Mouse (Mus musculus) intestine, embryonic 14.5 days (tissue): ENCODE measurements around the gene Cdh20. TPM values are rescaled to one million over a fixed set of nuclear protein-coding genes. Genes with fewer than 3 reads are reported as not detected.
"Not testable (repeated sequence)": the region's sequence is repeated elsewhere in the genome, so short reads cannot be mapped to it uniquely, and the experiment has no call there.

Experiments
- ATAC-seq: fragments of 200-750 bp; cut with Nextera tagmentation; replicated peaks from 2 replicates; pipeline ENCODE4 v1.8.0; 2017; ENCODE audit warnings: low read depth, moderate number of reproducible peaks, moderate TSS enrichment, moderate library complexity; ENCODE audit not compliant: low FRiP score, low TSS enrichment
- DNase-seq: peaks from one replicate; pipeline ENCODE4 v3.0.0-alpha.2; 2018; ENCODE audit warnings: low spot score
- H3K27ac ChIP-seq: fragments of 300-500 bp; sonication (generic); 2 replicates; pipeline ENCODE4 v1.5.1; 2014; ENCODE audit warnings: low read depth, mild to moderate bottlenecking, control low read depth
- H3K27me3 ChIP-seq: fragments of 300-500 bp; sonication (generic); replicated peaks from 2 replicates; pipeline ENCODE4 v1.6.1; 2014; ENCODE audit warnings: low read length, control low read depth; ENCODE audit not compliant: control insufficient read depth, insufficient read depth
- H3K36me3 ChIP-seq: fragments of 300-500 bp; sonication (generic); 2 replicates; pipeline ENCODE4 v1.6.1; 2014; ENCODE audit warnings: low read length, control low read depth; ENCODE audit not compliant: control insufficient read depth, insufficient read depth
- H3K4me1 ChIP-seq: fragments of 300-500 bp; sonication (generic); replicated peaks from 2 replicates; pipeline ENCODE4 v1.6.1; 2014; ENCODE audit warnings: low read length, control low read depth, mixed read lengths; ENCODE audit not compliant: control insufficient read depth, insufficient read depth
- H3K4me2 ChIP-seq: fragments of 300-500 bp; sonication (generic); 2 replicates; pipeline ENCODE4 v1.6.1; 2014; ENCODE audit warnings: low read length
- H3K4me3 ChIP-seq: fragments of 300-500 bp; sonication (generic); 2 replicates; pipeline ENCODE4 v1.5.1; 2014; ENCODE audit warnings: low read depth, low read length, control low read depth, mixed read lengths
- H3K9ac ChIP-seq: fragments of 300-500 bp; sonication (generic); 2 replicates; pipeline ENCODE4 v1.6.1; 2014; ENCODE audit warnings: mild to moderate bottlenecking, low read length
- H3K9me3 ChIP-seq: fragments of 300-500 bp; sonication (generic); 2 replicates; pipeline ENCODE4 v1.6.1; 2016; ENCODE audit warnings: low read length, control low read depth; ENCODE audit not compliant: control insufficient read depth
- WGBS: fragments of 180-500 bp; shearing (Covaris S2); extraction: QIAGEN DNeasy Blood & Tissue Kit; methylation state at CpG from one replicate; pipeline ENCODE4 v1.1.7; 2014; 5-methylcytosine and 5-hydroxymethylcytosine counted together
- polyA plus RNA-seq: library from polyadenylated mRNA; unstranded; fragments of >200 nt; fragmentation: Nextera tagmentation; extraction: Ambion mirVana; gene quantifications from 2 replicates; pipeline ENCODE4 v1.2.1, GENCODE M21; 2014

The Cdh20 gene
- polyA plus RNA-seq, 1 experiment from 2014 or later = 0.07 TPM

DNA sequence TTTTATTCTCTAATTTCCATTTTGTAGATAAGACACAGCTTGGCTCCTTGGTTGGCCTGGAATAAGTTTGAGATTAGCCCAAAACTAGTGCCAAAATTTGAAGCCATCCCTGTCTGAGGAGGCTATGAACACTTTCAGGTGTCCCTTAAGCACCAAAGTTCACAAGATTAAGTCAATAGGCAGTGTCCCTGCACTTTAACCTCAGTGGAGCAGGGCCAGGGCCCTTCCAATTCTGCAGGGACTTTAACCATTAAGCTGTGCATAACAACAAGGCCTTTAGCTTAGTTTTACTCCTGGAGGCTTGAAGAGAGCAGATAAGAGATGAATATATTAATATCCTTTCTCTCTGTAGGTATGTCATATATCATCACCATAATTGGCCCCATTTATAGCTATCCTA, 170.8 kb downstream of the Cdh20 start:
- no peak overlapping the region for H3K4me2 ChIP-seq
- no peak for ATAC-seq
- H3K4me3 ChIP-seq = no peak overlapping the region
- no peak for DNase-seq
- H3K36me3 ChIP-seq = no peaks in the 10 kb centered on the region
- H3K9me3 ChIP-seq = no peaks in the 10 kb centered on the region
- H3K27me3 ChIP-seq = no peaks in the 10 kb centered on the region
- no peak overlapping the region for H3K27ac ChIP-seq
- no peak overlapping the region for H3K9ac ChIP-seq
- no peaks in the 10 kb centered on the region for H3K4me1 ChIP-seq

DNA sequence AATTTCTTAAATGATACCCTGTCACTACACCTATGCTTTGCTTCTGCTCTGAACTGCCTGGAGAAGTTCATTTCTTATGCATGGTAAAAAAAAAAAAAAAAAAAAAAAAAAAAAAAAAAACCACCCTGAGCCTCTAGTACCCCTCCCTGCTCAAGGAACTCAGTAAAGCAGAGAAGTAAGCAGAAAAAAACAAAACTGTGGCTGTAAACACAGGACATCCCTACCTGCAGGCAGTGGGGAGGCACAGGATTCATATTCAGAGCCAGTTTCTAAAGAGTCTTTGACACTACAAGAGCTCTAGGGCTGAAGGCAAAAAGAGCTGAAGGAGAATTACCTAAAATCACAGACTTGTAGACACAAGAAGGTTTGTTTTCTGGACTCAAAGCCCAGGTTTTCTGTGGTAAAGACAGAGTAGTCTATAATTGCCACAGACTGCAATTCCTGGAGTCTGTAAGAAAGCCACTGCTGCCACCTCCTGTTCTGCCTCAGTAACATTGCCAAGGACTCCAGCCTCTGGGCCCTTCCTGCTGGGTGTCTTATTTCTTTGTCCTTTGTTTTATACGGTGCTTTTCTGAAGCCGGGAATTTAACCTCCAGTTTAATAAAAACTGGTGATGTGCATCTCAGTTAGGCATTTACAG, 176.3 kb downstream of the Cdh20 start:
- H3K4me2 ChIP-seq = no peak overlapping the region
- ATAC-seq (no peak), DNase-seq (peak; percentile 62)
- H3K9me3 ChIP-seq = no peaks in the 10 kb centered on the region
- no peak overlapping the region for H3K4me3 ChIP-seq
- no peak overlapping the region for H3K27ac ChIP-seq
- 28% methylated on average over 2 of the region's 2 CpGs for WGBS
- no peaks in the 10 kb centered on the region for H3K4me1 ChIP-seq
- H3K36me3 ChIP-seq = no peaks in the 10 kb centered on the region
- H3K9ac ChIP-seq = no peak overlapping the region
- H3K27me3 ChIP-seq = no peaks in the 10 kb centered on the region

DNA sequence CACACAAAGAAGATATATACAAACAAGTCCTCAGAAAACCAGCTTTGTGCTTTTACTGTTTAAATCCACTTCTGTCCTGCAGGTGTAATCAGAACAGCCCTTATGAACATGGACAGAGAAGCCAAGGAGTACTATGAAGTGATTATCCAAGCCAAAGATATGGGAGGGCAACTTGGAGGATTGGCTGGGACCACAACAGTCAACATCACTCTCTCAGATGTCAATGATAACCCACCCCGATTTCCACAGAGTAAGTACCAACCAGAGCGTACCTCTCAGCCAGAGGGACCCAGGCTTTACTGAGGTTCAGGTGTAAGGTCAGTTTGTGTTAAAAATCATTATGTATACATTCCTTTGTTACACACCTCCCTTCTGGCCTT, 176.8 kb downstream of the Cdh20 start:
- DNase-seq = no peak
- WGBS = 81% methylated on average over 2 of the region's 2 CpGs
- H3K4me1 ChIP-seq = no peaks in the 10 kb centered on the region

DNA sequence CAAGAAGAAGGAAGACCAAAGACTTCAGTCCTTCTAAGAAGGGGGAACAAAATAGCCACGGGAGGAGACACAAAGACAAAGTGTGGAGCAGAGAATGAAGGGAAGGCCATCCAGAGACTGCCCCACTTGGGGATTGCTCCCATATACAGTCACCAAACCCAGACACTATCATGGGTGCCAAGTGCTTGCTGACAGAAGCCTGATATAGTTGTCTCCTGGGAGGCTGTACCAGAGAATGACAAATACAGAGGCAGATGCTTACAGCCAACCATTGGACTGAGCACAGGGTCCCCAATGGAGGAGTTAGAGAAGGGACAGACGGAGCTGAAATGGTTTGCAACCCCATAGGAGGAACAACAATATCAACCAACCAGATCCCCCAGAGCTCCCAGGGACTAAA, 181.3 kb downstream of the Cdh20 start:
- H3K9me3 ChIP-seq, H3K9ac ChIP-seq, H3K36me3 ChIP-seq, H3K4me3 ChIP-seq, H3K4me2 ChIP-seq, ATAC-seq, H3K27ac ChIP-seq, DNase-seq, H3K27me3 ChIP-seq, H3K4me1 ChIP-seq: not testable (repeated sequence)
- WGBS = 84% methylated on average over 2 of the region's 2 CpGs

More for the DNA sequence above, 176.8 kb downstream of the Cdh20 start:
- Histone ChIP-seq H3K4me3 (no peak overlapping the region), H3K4me2 (no peak overlapping the region), H3K27me3 (no peaks in the 10 kb centered on the region), H3K36me3 (no peaks in the 10 kb centered on the region), H3K9me3 (no peaks in the 10 kb centered on the region), H3K9ac (no peak overlapping the region), H3K27ac (no peak overlapping the region)
- ATAC-seq = no peak

DNA sequence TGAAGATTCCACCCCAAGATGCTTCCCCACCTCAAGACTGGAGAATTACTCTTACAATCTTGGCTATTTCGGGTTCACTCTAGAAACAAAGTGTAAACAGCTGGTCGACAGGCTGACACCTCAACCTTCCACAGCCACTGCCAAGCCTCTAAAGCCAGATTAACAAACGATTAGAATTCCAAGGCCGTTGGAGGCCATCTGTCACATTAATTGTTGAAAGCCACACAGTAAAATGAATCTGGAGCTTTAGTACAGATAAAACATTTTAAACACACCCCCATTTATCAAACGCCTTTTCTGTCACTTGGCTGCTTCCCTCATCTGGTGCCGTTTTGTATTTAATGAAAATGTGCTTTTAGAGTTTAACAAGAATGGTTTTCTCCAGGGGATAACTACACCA, 188.7 kb downstream of the Cdh20 start:
- H3K36me3 ChIP-seq = no peaks in the 10 kb centered on the region
- ATAC-seq (no peak), DNase-seq (no peak)
- no peaks in the 10 kb centered on the region for H3K4me1 ChIP-seq
- H3K27me3 ChIP-seq = no peaks in the 10 kb centered on the region
- H3K9ac ChIP-seq = no peak overlapping the region
- H3K27ac ChIP-seq = no peak overlapping the region
- 22% methylated on average over 6 of the region's 6 CpGs for WGBS
- no peaks in the 10 kb centered on the region for H3K9me3 ChIP-seq
- H3K4me2 ChIP-seq = no peak overlapping the region
- no peak overlapping the region for H3K4me3 ChIP-seq

DNA sequence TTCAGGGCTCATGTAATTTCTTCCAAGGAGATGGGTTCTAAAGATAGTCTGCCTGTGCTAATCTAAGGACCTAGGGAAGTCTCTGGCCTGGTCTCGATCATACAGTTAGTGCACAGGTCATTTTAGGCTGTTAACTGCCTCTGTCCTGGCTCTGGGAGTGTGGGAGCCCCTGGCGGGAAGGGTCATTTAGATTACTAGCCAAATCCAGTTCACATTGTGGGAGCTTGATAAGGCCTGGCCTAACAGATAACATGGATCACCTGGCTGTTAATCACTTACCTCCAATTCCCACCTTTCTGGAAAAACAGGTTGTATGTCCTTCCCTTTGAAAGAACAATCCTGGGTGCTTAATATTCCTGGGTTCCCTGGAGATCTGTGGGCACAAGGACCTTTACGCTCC, 193.3 kb downstream of the Cdh20 start:
- no peaks in the 10 kb centered on the region for H3K36me3 ChIP-seq

DNA sequence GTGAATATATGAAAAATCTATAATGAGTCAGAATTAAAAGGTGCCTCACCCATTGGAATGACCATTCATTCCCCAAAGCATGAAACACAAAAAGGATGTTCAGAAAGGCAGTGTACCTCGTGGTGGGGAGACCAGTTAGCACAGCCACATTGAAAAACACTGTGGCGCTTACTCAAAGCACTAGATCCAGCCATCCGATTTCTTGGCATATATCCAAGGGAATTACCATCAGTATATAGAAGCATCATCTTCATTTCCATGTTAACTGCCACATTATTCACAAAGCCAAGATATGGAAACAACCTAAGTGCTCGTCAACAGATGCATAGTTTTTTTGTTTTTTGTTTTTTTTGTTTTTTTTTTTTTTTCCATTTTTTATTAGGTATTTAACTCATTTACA, 193.9 kb downstream of the Cdh20 start:
- DNase-seq (no peak), ATAC-seq (no peak)
- Histone ChIP-seq H3K36me3 (no peaks in the 10 kb centered on the region), H3K27me3 (no peaks in the 10 kb centered on the region), H3K9ac (no peak overlapping the region), H3K9me3 (no peaks in the 10 kb centered on the region), H3K27ac (no peak overlapping the region), H3K4me2 (no peak overlapping the region), H3K4me1 (no peaks in the 10 kb centered on the region), H3K4me3 (no peak overlapping the region)
- 82% methylated on average over 4 of the region's 4 CpGs for WGBS

More for the DNA sequence above, 193.3 kb downstream of the Cdh20 start:
- no peaks in the 10 kb centered on the region for H3K4me1 ChIP-seq
- H3K27ac ChIP-seq = no peak overlapping the region
- DNase-seq (no peak), ATAC-seq (peak; percentile 74)
- H3K4me2 ChIP-seq = no peak overlapping the region
- no peaks in the 10 kb centered on the region for H3K9me3 ChIP-seq
- no peaks in the 10 kb centered on the region for H3K27me3 ChIP-seq
- 69% methylated on average over 3 of the region's 3 CpGs for WGBS
- H3K4me3 ChIP-seq = no peak overlapping the region
- no peak overlapping the region for H3K9ac ChIP-seq

DNA sequence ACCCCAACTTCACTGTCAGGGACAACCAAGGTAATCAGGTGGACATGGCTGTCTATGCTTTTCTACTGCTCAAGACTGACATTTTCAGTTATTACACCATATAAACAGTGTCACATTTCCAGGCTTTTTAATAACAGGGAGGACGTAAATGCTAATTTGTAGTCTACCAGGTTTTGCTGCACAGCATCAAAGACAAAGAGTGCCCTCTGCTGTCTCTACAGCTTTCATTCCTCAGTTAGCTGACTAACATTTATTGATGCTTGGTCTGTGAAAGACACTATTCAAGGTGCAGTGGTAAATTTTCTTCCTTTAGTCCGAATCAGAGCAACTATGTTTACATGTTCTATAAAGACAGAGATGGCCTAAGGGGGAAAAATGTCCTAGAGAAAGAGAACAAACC, 210.7 kb downstream of the Cdh20 start:
- Histone ChIP-seq H3K4me1 (no peaks in the 10 kb centered on the region), H3K9me3 (no peaks in the 10 kb centered on the region), H3K4me3 (no peak overlapping the region), H3K9ac (no peak overlapping the region), H3K4me2 (no peak overlapping the region), H3K27me3 (no peaks in the 10 kb centered on the region), H3K36me3 (no peaks in the 10 kb centered on the region), H3K27ac (no peak overlapping the region)
- 36% methylated on average over 2 of the region's 2 CpGs for WGBS
- ATAC-seq (no peak), DNase-seq (no peak)

DNA sequence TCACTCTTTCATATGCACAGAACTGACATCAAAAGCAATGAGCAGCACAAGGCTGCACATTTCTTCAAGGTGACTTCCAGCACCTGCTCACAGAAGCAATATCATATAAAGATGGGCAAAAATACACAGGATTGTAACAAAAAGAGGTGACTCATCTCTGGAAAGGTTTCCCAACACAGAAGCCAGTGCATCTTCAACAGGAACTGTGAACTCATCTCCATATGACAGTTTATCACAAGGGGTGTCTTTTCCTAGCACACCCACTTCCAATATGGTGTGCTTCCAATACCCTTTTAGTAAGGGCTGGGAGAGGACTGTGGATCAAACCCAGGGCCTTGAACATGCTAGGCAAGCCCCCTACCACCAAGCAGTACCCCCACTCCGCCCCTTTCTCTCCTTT, 211.9 kb downstream of the Cdh20 start:
- no peaks in the 10 kb centered on the region for H3K4me1 ChIP-seq
- no peaks in the 10 kb centered on the region for H3K27me3 ChIP-seq
- H3K4me2 ChIP-seq = no peak overlapping the region
- no peak for DNase-seq
- no peaks in the 10 kb centered on the region for H3K9me3 ChIP-seq
- H3K4me3 ChIP-seq = no peak overlapping the region
- H3K9ac ChIP-seq = no peak overlapping the region
- WGBS = 76% methylated on average over 1 of the region's 1 CpGs
- no peaks in the 10 kb centered on the region for H3K36me3 ChIP-seq
- no peak for ATAC-seq
- H3K27ac ChIP-seq = no peak overlapping the region
